Mouse (Mus musculus): ENCODE results near the gene Arhgef17. TPM values are rescaled to one million over a fixed set of nuclear protein-coding genes. Genes with fewer than 3 reads are reported as not detected.

The Arhgef17 gene
- polyA plus RNA-seq, 1 experiment from 2014 or later, result 22.5 TPM

GRCm38 (mm10) chr7:100916526-100916925 is 15.4 kb downstream of the Arhgef17 start:
- Histone ChIP-seq H3K9ac (no peak overlapping the region), H3K36me3 (ENCODE audit: insufficient read depth) (peaks cover 65% of the 10 kb centered on the region), H3K9me3 (ENCODE audit: low read depth, low read length) (no peaks in the 10 kb centered on the region), H3K27ac (ENCODE audit: low read depth) (no peak overlapping the region; the same call in 1 of the 2 replicates), H3K27me3 (ENCODE audit: insufficient read depth, low read length) (no peaks in the 10 kb centered on the region), H3K4me2 (no peak overlapping the region), H3K4me1 (ENCODE audit: insufficient read depth) (peaks cover 47% of the 10 kb centered on the region), H3K4me3 (ENCODE audit: low read depth, low read length) (no peak overlapping the region)
- DNase-seq, result no peak
- no peak for ATAC-seq (ENCODE audit: insufficient read depth)
- WGBS, result 60% methylated on average over 6 of the region's 6 CpGs
- no peak for TF ChIP-seq CTCF (IDR thresholded peaks at IDR 0.05; ENCODE audit: low read depth)

- DNase-seq (no peak), ATAC-seq (ENCODE audit: insufficient read depth) (no peak)
- Histone ChIP-seq H3K9me3 (ENCODE audit: low read depth, low read length) (no peaks in the 10 kb centered on the region), H3K4me3 (ENCODE audit: low read depth, low read length) (no peak overlapping the region), H3K4me2 (no peak overlapping the region), H3K27ac (ENCODE audit: low read depth) (no peak overlapping the region), H3K27me3 (ENCODE audit: insufficient read depth, low read length) (no peaks in the 10 kb centered on the region), H3K36me3 (ENCODE audit: insufficient read depth) (peaks cover 54% of the 10 kb centered on the region), H3K9ac (no peak overlapping the region), H3K4me1 (ENCODE audit: insufficient read depth) (peaks cover 51% of the 10 kb centered on the region)
- TF ChIP-seq CTCF (IDR thresholded peaks at IDR 0.05; ENCODE audit: low read depth), result no peak
- WGBS, result 76% methylated on average over 5 of the region's 5 CpGs
These were observed 16.7 kb downstream of the Arhgef17 start for GRCm38 (mm10) chr7:100915204-100915603.

- no peak for TF ChIP-seq CTCF (IDR thresholded peaks at IDR 0.05; ENCODE audit: low read depth)
- WGBS, result 26% methylated on average over 9 of the region's 9 CpGs
- Histone ChIP-seq H3K4me1 (ENCODE audit: insufficient read depth) (peaks cover 32% of the 10 kb centered on the region), H3K27ac (ENCODE audit: low read depth) (peak overlapping the region; percentile 70; the same call in 1 of the 2 replicates), H3K27me3 (ENCODE audit: insufficient read depth, low read length) (no peaks in the 10 kb centered on the region), H3K9ac (peak overlapping the region; percentile 7; the same call in 1 of the 2 replicates), H3K36me3 (ENCODE audit: insufficient read depth) (peaks cover 44% of the 10 kb centered on the region), H3K9me3 (ENCODE audit: low read depth, low read length) (no peaks in the 10 kb centered on the region), H3K4me2 (peak overlapping the region; percentile 34), H3K4me3 (ENCODE audit: low read depth, low read length) (no peak overlapping the region)
- no peak for DNase-seq
- ATAC-seq (ENCODE audit: insufficient read depth), result no peak
These were observed 20.1 kb downstream of the Arhgef17 start for GRCm38 (mm10) chr7:100911791-100912190.

- ATAC-seq (ENCODE audit: insufficient read depth), result no peak; the same call in 1 of the 2 replicates
- H3K27ac ChIP-seq (ENCODE audit: low read depth), result peak overlapping the region; percentile 70
These were observed 20.6 kb downstream of the Arhgef17 start for GRCm38 (mm10) chr7:100911246-100911770.

GRCm38 (mm10) chr7:100908567-100908966 is 23.3 kb downstream of the Arhgef17 start:
- DNase-seq (peak; percentile 70), ATAC-seq (ENCODE audit: insufficient read depth) (no peak)
- Histone ChIP-seq H3K9me3 (ENCODE audit: low read depth, low read length) (no peaks in the 10 kb centered on the region), H3K36me3 (ENCODE audit: insufficient read depth) (peaks cover 18% of the 10 kb centered on the region), H3K9ac (0 out of 2 replicates have a peak overlapping the region, but pooled peaks have one; percentile 10), H3K4me1 (ENCODE audit: insufficient read depth) (peaks cover 29% of the 10 kb centered on the region), H3K27me3 (ENCODE audit: insufficient read depth, low read length) (no peaks in the 10 kb centered on the region), H3K27ac (ENCODE audit: low read depth) (peak overlapping the region; percentile 90), H3K4me2 (peak overlapping the region; percentile 44), H3K4me3 (ENCODE audit: low read depth, low read length) (no peak overlapping the region)
- 38% methylated on average over 8 of the region's 8 CpGs for WGBS
- peak; percentile 50; the same call in 1 of the 2 replicates for TF ChIP-seq CTCF (IDR thresholded peaks at IDR 0.05; ENCODE audit: low read depth)

More at GRCm38 (mm10) chr7:100911246-100911770, 20.6 kb downstream of the Arhgef17 start:
- peak; percentile 60 for DNase-seq
- TF ChIP-seq CTCF (IDR thresholded peaks at IDR 0.05; ENCODE audit: low read depth), result no peak
- WGBS, result 13% methylated on average over 2 of the region's 2 CpGs
- Histone ChIP-seq H3K4me3 (ENCODE audit: low read depth, low read length) (no peak overlapping the region), H3K4me2 (peak overlapping the region; percentile 34), H3K4me1 (ENCODE audit: insufficient read depth) (peaks cover 29% of the 10 kb centered on the region), H3K9me3 (ENCODE audit: low read depth, low read length) (no peaks in the 10 kb centered on the region), H3K27me3 (ENCODE audit: insufficient read depth, low read length) (no peaks in the 10 kb centered on the region), H3K9ac (peak overlapping the region; percentile 11; the same call in 1 of the 2 replicates), H3K36me3 (ENCODE audit: insufficient read depth) (peaks cover 39% of the 10 kb centered on the region)

GRCm38 (mm10) chr7:100908061-100908460 is 23.8 kb downstream of the Arhgef17 start:
- no peak for TF ChIP-seq CTCF (IDR thresholded peaks at IDR 0.05; ENCODE audit: low read depth)
- peak overlapping the region; percentile 90 for H3K27ac ChIP-seq (ENCODE audit: low read depth)
- H3K4me1 ChIP-seq (ENCODE audit: insufficient read depth), result peaks cover 29% of the 10 kb centered on the region
- no peak overlapping the region for H3K9ac ChIP-seq
- 62% methylated on average over 8 of the region's 8 CpGs for WGBS
- peak overlapping the region; percentile 44 for H3K4me2 ChIP-seq
- peaks cover 13% of the 10 kb centered on the region for H3K36me3 ChIP-seq (ENCODE audit: insufficient read depth)
- H3K4me3 ChIP-seq (ENCODE audit: low read depth, low read length), result no peak overlapping the region
- H3K27me3 ChIP-seq (ENCODE audit: insufficient read depth, low read length), result no peaks in the 10 kb centered on the region
- no peaks in the 10 kb centered on the region for H3K9me3 ChIP-seq (ENCODE audit: low read depth, low read length)
- ATAC-seq (ENCODE audit: insufficient read depth) (no peak), DNase-seq (peak; percentile 56)

- Histone ChIP-seq H3K27me3 (ENCODE audit: insufficient read depth, low read length) (no peaks in the 10 kb centered on the region), H3K4me2 (peak overlapping the region; percentile 44), H3K9me3 (ENCODE audit: low read depth, low read length) (no peaks in the 10 kb centered on the region), H3K27ac (ENCODE audit: low read depth) (peak overlapping the region; percentile 90), H3K36me3 (ENCODE audit: insufficient read depth) (peaks cover 19% of the 10 kb centered on the region), H3K4me3 (ENCODE audit: low read depth, low read length) (0 out of 2 replicates have a peak overlapping the region, but pooled peaks have one; percentile 8), H3K9ac (no peak overlapping the region), H3K4me1 (ENCODE audit: insufficient read depth) (peaks cover 26% of the 10 kb centered on the region)
- DNase-seq (peak; percentile 94), ATAC-seq (ENCODE audit: insufficient read depth) (no peak)
- peak; percentile 98 for TF ChIP-seq CTCF (IDR thresholded peaks at IDR 0.05; ENCODE audit: low read depth)
- 0% methylated on average over 1 of the region's 1 CpGs for WGBS
These were observed 24.7 kb downstream of the Arhgef17 start for GRCm38 (mm10) chr7:100907231-100907630.
